Mouse (Mus musculus) kidney, adult 2 months (tissue): ENCODE results near the gene Shkbp1.

Experiments
- CTCF ChIP-seq: fragments of 200-500 bp; conservative IDR thresholded peaks from 2 replicates; pipeline ENCODE4 v1.5.1; 2011; ENCODE audit warnings: low read depth, mild to moderate bottlenecking, control low read depth, low read length, moderate library complexity, mixed read lengths; ENCODE audit not compliant: insufficient read depth, insufficient read length
- POLR2A ChIP-seq: fragments of 200-500 bp; IDR thresholded peaks from one replicate; pipeline ENCODE4 v1.6.1; 2011; ENCODE audit warnings: low read depth, low read length, control low read depth

GRCm38 (mm10) chr7:27329981-27330380 is 25.8 kb downstream of the Shkbp1 start:
- TF ChIP-seq POLR2A = no peak
- no peak for TF ChIP-seq CTCF
